Mouse (Mus musculus): ENCODE results near the gene Col1a2.

Col1a2 gene

DNA sequence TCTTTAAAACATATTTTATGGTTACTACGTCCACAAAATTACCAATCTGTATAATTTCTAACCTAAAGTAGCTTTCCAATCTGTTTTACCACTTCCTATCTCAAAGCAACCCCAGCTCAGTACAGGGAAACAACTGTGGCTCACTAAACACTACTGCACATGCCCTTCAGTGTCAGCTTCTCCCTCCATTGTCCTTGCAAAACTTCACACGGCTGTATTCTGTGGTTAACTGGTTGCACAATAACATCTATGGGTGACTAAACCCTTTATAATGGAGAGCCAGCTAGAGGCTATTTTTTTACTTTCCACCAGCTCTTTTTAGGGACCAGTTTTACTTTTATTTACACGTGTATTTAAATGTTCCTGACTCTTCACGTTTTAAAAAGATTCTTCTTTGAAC lies 83.3 kb downstream of the Col1a2 start:
- DNase-seq (ENCODE audit: low spot score): no peak

DNA sequence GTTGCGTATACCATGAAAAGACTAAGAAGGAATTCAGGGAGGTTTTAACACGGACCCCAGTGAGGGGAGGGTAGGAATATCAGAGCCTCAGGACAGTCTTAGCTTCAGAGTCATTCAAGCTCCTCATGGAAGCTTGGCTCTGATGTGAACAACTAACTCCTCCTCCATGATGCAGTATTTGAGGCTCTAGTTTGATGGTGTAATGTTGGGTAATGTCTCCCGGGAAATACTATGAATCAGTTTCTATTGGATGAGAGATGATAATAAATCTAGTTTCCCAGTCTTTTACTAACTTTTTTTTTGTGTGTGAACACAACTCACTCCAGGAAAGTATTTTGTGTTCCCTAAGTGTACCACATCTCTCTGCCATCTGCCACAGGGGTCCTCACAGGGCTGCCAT lies 84.1 kb downstream of the Col1a2 start:
- no peak for DNase-seq (ENCODE audit: low spot score)

DNA sequence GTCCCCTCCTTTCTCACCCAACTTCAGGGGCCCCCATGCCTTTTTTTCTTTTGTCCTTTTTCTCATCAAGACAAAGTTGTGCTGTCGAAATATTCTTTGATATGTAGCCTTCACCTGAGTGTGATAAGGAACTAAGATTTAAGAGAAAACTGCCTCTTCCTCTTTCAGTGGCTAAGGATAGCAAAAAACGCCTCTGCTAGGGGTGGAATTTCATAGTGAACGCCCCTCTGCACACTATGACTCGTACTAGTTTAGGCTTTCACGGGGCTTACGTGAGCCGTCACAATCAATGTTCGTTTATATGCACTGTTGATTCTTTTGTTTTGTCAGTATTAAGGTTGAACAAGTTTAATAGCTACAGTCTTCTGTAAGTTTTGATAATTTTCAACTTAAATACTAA lies 85.5 kb downstream of the Col1a2 start:
- no peak for DNase-seq (ENCODE audit: low spot score)
